Mouse (Mus musculus): Measurements from ENCODE around the gene Pax3.

DNA sequence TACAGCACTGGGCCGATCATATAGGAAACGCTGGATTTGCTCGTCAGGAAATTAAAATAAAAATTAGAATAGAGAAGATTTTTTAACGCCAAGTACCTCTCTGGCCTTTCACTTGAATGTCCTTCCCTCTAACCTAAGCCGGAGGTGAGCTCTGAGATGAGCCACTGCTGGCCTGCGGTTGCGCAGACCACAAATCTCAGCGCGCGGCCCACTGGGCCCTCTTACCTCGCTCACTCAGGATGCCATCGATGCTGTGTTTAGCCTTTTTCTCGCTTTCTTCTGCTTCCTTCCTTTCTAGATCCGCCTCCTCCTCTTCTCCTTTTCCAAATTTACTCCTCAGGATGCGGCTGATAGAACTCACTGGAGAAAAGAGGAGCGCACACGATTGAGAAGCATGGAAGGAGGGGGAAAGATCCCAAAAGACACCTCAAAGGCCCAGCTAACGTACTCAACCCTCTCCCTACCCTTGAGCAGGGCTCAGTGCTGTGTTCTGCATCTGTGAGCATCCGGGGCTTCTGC is 4.7 kb downstream of the Pax3 start:
- no peak for TF ChIP-seq CTCF (conservative IDR thresholded peaks at IDR 0.05 in 1 of 2, IDR thresholded peaks at IDR 0.05 in 1 of 2; ENCODE audit: low read depth in 2 of 2, low read length in 2 of 2)
- TF ChIP-seq ZMIZ1 (IDR thresholded peaks at IDR 0.05; ENCODE audit: low read depth, low read length): no peak
- TF ChIP-seq RCOR1 (conservative IDR thresholded peaks at IDR 0.05; ENCODE audit: low read depth, low read length): no peak
- no peak for TF ChIP-seq MAFK (IDR thresholded peaks at IDR 0.05; ENCODE audit: insufficient replicate concordance, low read length)
- TF ChIP-seq ELF1 (IDR thresholded peaks at IDR 0.05; ENCODE audit: low read depth, low read length): no peak
- TF ChIP-seq TBP (conservative IDR thresholded peaks at IDR 0.05; ENCODE audit: low read depth, low read length): no peak
- no peak for TF ChIP-seq ZC3H11A (IDR thresholded peaks at IDR 0.05; ENCODE audit: low read depth, low read length)
- TF ChIP-seq TCF12 (IDR thresholded peaks at IDR 0.05; ENCODE audit: low read depth, low read length): no peak
- TF ChIP-seq CHD1 (IDR thresholded peaks at IDR 0.05; ENCODE audit: low read depth, low read length): no peak
- TF ChIP-seq POLR2AphosphoS2 (IDR thresholded peaks at IDR 0.05; ENCODE audit: low read depth, low read length): no peak
- TF ChIP-seq POLR2A (IDR thresholded peaks at IDR 0.05; ENCODE audit: low read depth, low read length): no peak
- TF ChIP-seq MEF2A (IDR thresholded peaks at IDR 0.05; ENCODE audit: borderline replicate concordance, low read depth, low read length): no peak
- no peak for TF ChIP-seq MAX (IDR thresholded peaks at IDR 0.05; ENCODE audit: low read length)
- TF ChIP-seq ETS1 (conservative IDR thresholded peaks at IDR 0.05; ENCODE audit: low read depth, low read length): no peak
